Mouse (Mus musculus) cortical plate, adult 2 months (tissue): Measurements from ENCODE around the gene Kank1. TPM values are rescaled to one million over a fixed set of nuclear protein-coding genes. Genes with fewer than 3 reads are reported as not detected.

Source experiments
- H3K27ac ChIP-seq: fragments of 200-500 bp; 2 replicates; pipeline ENCODE4 v1.5.1; 2012; ENCODE audit warnings: low read length, control low read depth, inconsistent platforms; ENCODE audit not compliant: insufficient read depth
- H3K4me1 ChIP-seq: fragments of 200-500 bp; 2 replicates; pipeline ENCODE4 v1.6.1; 2011; ENCODE audit warnings: low read length; ENCODE audit not compliant: control insufficient read depth, insufficient read depth
- H3K4me3 ChIP-seq: fragments of 200-500 bp; 2 replicates; pipeline ENCODE4 v1.5.1; 2011; ENCODE audit warnings: mild to moderate bottlenecking, low read length, control low read depth; ENCODE audit not compliant: insufficient read depth
- CTCF ChIP-seq: fragments of 200-500 bp; IDR thresholded peaks from 2 replicates; pipeline ENCODE4 v1.5.1; 2011; ENCODE audit warnings: mild to moderate bottlenecking, control low read depth, low read length; ENCODE audit not compliant: insufficient read depth; ENCODE audit errors: extremely low read depth
- POLR2A ChIP-seq: fragments of 200-500 bp; IDR thresholded peaks from 2 replicates; pipeline ENCODE4 v1.6.1; 2011; ENCODE audit warnings: mild to moderate bottlenecking, low read length, control low read depth; ENCODE audit not compliant: insufficient read depth; ENCODE audit errors: extremely low read depth
- polyA plus RNA-seq: library from polyadenylated mRNA; depleted of rRNA; stranded (reverse); fragments of >200 nt; gene quantifications from 2 replicates; pipeline ENCODE4 v1.2.3, GENCODE M21; 2012

Gene Kank1
- polyA plus RNA-seq, 1 experiment, result 13.7 TPM

DNA sequence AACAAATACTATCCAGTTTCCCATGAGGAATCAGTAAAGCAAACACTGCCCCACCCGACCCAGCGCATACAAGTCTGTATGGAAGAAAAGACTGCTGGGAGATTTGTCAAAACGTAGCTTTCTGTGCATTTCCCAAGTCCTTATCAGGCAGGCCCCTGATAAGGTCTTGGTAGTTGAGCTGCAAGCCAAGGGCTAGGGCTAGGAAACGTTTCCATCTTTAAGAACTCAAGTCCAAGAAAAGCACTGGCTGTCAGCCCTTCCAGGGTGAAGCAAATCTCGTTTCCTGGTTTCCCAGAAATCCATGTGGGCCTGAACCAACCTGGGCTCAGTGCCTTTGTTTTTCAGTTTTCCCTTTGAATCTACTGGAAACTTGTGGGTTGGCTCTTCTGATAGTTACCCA is 110.7 kb downstream of the Kank1 start:
- H3K4me1 ChIP-seq, result 0 out of 2 replicates have a peak, but pooled peaks cover 2% of the 10 kb centered on the region
- H3K27ac ChIP-seq, result no peak overlapping the region
- H3K4me3 ChIP-seq, result no peak overlapping the region
- TF ChIP-seq CTCF (no peak), POLR2A (no peak)

DNA sequence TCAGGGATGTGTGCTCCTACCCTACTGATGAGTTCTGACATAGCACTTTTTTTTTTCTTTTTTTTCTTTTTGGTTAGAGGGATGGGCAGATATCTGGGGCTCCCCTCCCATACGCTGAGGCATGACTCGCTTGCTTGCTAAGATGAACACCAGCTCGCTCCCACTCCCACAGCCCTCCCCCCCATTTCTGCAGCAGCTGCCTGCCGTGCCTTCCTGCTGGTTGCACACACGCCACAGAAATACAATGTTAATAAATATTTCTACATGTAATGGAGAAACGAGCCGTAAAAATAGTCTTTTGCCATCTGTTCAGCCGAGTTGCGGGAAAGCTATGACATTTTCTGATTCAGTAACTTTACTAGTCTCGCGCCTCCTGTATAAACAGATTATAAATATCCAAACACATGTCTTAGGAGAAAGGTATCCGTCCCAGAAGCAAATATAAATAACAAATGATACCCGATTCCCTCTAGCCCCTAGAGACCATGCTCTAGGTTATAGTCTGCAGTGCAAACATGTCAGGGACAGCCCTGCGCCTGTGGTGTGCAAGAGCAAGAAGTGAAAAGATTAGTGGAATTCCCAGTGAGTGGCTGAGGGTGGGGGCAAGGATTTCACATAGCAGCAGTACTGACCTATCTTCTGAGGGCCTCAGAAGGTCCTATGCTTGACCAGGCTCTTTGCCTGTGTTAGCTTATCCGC is 114.6 kb downstream of the Kank1 start:
- H3K4me1 ChIP-seq, result no peaks in the 10 kb centered on the region
- no peak for TF ChIP-seq POLR2A
- TF ChIP-seq CTCF, result no peak
- no peak overlapping the region for H3K27ac ChIP-seq
- no peak overlapping the region for H3K4me3 ChIP-seq

- Histone ChIP-seq H3K4me1 (no peaks in the 10 kb centered on the region), H3K4me3 (no peak overlapping the region), H3K27ac (no peak overlapping the region)
- TF ChIP-seq CTCF (no peak), POLR2A (no peak)
Measured at GRCm38 (mm10) chr19:25357094-25357493, 120.3 kb downstream of the Kank1 start.

GRCm38 (mm10) chr19:25358486-25359120 is 121.8 kb downstream of the Kank1 start:
- Histone ChIP-seq H3K27ac (no peak overlapping the region), H3K4me1 (no peaks in the 10 kb centered on the region), H3K4me3 (no peak overlapping the region)
- no peak for TF ChIP-seq POLR2A
- no peak for TF ChIP-seq CTCF

GRCm38 (mm10) chr19:25360571-25361029 is 123.8 kb downstream of the Kank1 start:
- H3K4me3 ChIP-seq, result no peak overlapping the region
- H3K4me1 ChIP-seq, result no peaks in the 10 kb centered on the region
- TF ChIP-seq CTCF, result no peak
- no peak for TF ChIP-seq POLR2A
- H3K27ac ChIP-seq, result no peak overlapping the region

DNA sequence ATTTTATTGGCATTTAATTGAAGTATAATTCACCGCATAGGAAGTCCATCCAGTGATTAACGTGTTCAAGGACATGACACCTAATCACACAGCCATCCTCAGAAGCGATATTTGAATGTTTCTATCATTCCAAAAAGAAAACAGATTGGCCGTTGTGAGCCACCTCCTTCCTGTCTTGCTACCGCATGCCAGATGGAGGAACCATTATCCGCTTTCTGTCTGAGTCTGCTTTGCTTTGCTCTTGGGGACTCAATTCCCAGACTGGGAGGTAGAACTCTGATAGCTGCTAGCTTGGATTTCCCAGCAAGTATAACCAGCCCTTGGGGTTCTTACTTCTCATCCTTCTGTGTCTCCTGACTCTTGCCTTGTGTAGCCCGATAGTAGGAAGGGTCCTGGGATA is 125.2 kb downstream of the Kank1 start:
- no peak for TF ChIP-seq POLR2A
- no peak for TF ChIP-seq CTCF
- H3K4me1 ChIP-seq, result no peaks in the 10 kb centered on the region
- no peak overlapping the region for H3K4me3 ChIP-seq
- H3K27ac ChIP-seq, result no peak overlapping the region

- TF ChIP-seq POLR2A (no peak), CTCF (no peak)
- Histone ChIP-seq H3K27ac (no peak overlapping the region), H3K4me1 (no peaks in the 10 kb centered on the region)
Measured at GRCm38 (mm10) chr19:25365698-25366097, 128.9 kb downstream of the Kank1 start.

GRCm38 (mm10) chr19:25366620-25367019 is 129.8 kb downstream of the Kank1 start:
- Histone ChIP-seq H3K27ac (no peak overlapping the region), H3K4me3 (no peak overlapping the region), H3K4me1 (no peaks in the 10 kb centered on the region)
- no peak for TF ChIP-seq CTCF

More at GRCm38 (mm10) chr19:25365698-25366097, 128.9 kb downstream of the Kank1 start:
- H3K4me3 ChIP-seq, result no peak overlapping the region

DNA sequence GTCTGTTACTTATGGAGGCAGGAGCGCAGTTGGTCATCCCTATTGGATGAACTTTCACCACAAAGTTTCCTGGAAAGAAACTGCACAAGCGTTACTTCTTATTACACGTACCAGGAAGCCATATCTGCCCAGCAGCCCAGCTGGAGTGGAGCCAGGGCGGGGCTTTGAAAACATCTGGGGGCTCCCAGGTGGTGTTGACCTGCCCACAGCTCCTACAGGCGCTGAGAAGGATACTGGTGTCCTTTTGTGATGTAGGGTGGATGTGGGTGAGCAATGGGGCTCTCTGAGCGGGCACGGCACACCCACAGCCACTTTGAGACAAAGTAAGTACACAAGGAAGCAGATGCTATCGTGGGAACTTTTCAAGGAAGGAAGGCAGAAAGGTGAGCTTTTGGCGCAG is 133.7 kb downstream of the Kank1 start:
- TF ChIP-seq POLR2A, result no peak
- no peak for TF ChIP-seq CTCF
- no peaks in the 10 kb centered on the region for H3K4me1 ChIP-seq
- H3K4me3 ChIP-seq, result no peak overlapping the region
- no peak overlapping the region for H3K27ac ChIP-seq

DNA sequence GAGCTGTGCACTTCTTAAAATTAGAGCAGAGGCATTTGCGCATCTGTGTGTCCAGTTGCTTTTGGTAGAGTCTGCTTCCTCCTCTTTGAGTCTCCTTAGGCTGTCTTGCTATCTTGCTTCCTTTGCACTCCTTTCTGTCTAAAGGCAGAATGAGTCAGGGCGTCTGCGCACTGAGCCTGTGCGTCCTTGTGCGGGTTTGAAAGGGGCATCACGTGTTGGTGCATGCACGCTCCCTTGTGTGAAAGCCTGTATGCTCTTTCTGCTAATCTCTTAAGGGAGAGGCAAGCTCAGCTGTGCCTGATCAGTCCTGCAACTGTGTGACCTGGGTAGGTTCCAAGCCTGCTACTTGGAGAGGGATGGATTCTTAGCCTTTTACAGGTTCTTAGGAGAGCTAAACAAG is 136.0 kb downstream of the Kank1 start:
- H3K4me1 ChIP-seq, result no peaks in the 10 kb centered on the region
- no peak for TF ChIP-seq CTCF
- TF ChIP-seq POLR2A, result no peak
- no peak overlapping the region for H3K27ac ChIP-seq
- no peak overlapping the region for H3K4me3 ChIP-seq
